Mouse (Mus musculus) right cerebral cortex, postnatal 25 days (tissue): Measurements from ENCODE around the gene Adamts17.

Experiments
- DNase-seq: peaks from one replicate; pipeline ENCODE4 v3.0.0; 2022

The Adamts17 gene

DNA sequence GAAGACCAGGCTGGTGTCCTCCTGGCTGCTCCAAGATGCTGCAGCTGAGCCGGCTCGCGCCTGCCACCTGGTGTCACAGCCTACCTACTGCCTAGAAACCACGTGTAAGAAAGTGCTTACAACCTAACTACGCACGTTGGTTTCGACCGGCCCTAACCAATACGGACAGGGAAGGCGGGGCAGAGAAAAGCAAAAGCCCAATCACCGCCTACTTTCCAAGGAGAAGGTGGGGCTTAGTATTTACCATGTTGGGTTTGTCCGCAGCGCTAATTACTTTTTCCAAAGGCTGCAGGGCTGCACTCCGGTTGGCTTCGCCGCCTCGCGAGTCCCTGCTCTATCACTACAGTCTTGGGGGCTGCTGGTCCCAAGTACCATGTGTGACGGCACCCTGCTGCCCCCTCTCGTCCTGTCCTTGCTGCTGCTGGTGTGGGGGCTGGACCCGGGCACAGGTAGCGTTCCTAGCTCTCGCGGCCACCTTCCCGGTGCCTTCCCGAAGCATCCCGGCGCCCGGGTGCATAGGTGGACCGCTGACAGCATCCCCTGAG, at the start of gene Adamts17:
Gene Adamts17 (plus strand): TSS at position 273 of the 545 bp plus-strand sequence.
- peak; percentile 93 for DNase-seq

DNA sequence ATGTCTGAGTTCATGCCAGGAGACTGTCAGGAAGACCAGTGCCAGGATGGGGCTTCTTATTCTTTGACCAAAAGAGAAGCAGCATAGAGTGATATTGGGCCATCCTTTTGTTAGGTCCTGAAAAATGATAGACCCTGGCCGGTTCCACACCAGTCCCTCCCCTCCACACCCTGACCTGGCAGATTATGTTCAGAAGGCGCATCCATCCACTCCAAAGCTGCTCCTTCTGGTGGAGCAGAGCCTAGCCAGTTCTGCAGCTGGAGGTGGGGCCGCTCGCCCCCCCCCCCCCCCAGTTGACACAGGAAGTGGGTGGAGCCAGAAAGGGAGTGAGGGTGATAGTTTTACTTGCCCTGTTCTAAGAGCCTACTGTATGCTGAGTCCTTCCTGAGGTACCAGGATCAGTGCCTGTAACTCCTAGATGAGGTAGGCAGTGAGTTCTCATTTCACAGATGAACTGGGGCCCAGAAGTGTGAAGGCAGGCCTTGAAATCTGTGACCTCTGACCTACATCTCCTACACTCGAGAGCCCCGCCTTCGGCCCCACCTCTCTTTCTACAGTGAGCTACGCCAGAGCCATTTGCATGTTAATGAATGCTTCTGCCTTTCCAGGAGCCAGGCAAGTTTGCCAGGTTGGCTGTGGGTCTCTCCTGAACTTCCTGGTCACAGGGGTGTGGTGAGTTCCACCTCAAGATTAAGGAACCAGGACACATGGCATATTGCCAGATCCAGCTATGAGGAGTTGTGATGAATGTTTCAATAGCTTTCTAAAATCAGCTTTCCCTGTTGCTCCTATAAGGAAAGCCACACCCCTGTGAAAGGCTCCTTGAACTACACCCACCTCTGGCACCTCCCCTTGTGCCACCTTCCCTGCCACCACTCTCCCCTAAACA, 49.4 kb upstream of the Adamts17 start:
- DNase-seq, result no peak

DNA sequence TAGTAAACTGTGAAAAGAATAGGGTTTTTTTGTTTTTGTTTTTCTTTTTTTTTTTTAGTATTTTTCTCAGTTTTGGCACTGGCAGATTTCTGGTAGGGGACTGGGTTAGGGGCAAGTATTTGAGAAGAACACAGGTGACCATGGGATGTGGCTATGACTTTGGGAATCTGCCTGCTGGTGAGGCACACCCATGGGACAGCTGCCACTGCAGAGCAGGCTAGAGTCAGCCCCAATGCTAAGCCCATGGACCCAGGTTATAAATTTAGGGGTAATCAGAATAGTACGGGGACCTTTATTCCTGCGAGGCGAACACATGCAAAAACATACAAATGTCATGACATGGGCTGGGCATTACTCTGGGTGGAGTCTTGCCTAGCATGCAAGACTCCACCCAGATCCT, 48.5 kb upstream of the Adamts17 start:
- DNase-seq, result no peak

DNA sequence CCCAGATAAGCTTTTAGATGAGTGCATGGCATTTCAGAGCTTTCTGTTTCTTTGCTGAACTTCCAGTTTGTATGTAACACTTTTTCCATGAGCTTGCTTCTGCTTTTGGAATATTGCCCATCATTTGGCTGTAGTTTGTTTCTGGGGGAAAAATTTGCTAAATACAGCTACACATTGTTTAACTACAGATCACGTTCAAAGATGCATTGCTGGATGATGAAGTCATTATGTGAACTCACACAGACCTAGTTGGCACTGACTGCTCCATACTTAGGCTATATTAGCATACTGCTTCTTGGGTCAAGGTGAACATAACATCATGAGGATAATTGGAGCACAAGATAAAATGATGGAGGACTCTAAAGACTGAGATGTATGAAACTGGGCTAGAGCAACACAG, 42.6 kb upstream of the Adamts17 start:
- DNase-seq, result no peak

DNA sequence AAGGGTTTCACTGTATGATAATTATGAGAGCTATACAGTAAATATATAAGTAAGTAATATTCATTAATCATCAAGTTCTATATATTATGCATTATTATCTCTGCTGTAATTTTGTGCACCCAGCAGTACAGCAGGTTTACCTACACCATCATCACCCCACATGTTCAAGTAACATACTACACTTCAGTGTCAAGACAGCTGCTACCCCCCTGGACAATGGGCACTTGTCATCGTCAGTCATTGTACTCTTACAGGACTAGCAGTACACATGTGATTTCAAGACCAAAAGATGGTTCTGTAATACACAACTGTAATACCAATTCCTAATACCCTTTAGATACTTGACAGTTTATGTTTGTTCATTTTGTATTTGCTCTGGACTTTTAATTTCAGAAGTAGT, 42.2 kb upstream of the Adamts17 start:
- no peak for DNase-seq

DNA sequence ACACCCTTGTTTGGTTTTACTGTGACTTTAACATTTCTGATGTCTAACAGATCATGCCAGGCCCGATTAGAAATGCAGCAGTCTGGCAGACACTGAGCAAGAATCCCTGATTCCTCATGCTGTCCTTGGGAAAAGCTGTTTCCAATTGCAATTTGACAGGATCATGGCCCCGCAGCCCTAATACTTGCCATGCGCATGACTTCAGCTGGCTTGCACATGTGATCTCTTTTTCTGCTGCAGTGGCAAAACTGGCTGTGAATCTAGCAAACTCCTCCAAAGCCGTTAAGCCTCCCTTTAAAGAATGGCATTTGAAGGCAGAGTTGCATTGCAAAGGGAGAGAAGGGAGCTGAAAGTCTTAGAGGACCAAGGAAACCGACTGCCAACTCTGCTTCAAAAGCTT, 40.7 kb upstream of the Adamts17 start:
- no peak for DNase-seq

DNA sequence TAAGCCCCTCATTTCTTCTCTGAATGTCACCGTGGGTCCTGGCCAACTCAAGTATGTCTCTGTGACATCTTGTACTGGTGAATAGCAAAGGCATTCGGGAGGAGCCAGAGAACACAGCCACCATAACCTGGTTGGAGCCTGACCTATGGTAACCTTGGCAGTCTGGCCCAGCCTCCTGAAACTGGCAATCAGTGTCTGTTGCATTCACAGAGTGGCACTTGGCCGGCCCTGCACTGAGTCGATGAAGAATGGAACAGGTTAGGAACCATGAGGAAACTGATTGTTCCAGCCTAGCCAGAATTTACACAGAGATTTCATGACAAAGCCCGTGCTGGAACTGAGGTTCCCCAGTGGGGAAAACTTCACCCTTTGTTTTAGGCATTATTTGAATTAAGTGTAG, 38.8 kb upstream of the Adamts17 start:
- no peak for DNase-seq

DNA sequence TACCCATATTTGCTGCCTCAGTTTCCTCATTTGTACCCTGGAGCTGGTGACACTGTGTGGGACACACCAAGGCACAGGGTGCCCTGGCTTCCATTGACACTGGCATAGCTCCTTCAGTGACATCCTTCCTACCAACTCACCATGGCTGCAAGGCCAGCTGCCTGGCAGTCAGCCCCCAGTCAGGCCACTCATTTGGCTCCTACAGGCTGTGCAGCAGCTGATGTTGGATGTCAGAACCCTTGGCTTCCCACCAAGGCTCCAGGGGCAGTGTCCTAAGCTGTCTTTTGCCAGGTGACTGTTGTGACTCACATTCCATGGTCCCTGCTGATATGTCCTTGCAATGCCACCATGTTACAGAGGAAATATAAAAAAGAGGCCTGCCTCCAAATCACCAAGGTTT, 37.8 kb upstream of the Adamts17 start:
- no peak for DNase-seq

DNA sequence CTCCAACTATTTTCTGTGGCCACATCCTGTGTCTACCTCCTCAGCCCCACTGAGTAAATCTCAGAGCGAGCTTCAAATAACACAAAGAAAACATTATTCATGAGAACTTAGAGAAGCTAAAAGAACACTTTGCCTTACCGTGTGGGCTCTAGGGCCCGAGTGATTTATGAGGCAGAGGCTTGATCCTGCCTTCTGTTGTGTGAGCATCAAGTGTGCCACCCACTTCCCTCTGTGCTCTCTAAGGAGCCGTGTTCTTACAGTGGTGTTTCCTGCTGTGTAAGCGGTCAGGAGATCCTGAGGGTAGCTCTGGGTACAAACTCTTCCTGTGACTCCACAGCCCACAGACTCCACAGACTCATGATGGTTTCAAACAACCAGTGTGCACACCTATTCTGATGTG, 35.7 kb upstream of the Adamts17 start:
- DNase-seq, result no peak

DNA sequence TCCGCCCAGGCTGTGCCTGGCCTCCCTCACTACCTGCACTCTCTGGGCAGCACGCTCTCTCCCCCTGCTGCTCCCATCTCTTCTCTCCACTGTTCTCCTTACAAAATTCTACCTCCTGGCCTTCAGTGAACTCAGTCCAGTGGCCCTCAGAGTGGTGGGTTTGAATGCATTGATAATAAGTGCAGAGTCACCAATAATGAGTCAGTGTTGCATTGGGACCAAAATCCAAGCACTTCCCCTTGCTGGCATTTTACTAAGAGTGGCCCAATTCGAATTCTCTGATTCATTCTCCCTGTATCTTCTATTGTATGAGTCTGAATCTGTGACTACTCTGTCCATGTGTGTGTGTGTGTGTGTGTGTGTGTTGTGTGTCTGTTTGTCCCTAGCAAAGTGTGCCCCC, 32.7 kb upstream of the Adamts17 start:
- no peak for DNase-seq

DNA sequence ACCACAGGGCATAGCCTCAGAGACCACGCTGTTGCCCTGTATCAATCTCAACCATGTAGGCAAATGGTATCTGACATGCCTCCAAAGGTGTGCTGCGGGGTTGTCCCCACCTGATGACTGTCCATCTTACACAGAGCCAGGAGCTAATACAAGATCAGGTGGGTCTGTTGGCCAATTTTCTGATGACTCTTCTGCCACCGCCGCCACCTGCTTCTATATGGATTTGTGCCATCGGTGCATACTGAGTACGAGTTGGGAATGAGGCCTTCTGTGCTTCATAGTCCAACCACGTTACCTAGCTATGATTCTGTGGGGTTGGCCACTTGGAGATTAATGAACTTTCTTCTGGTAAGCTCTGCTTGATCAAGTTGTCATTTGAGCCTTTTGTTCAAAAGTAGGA, 29.1 kb upstream of the Adamts17 start:
- DNase-seq, result no peak

DNA sequence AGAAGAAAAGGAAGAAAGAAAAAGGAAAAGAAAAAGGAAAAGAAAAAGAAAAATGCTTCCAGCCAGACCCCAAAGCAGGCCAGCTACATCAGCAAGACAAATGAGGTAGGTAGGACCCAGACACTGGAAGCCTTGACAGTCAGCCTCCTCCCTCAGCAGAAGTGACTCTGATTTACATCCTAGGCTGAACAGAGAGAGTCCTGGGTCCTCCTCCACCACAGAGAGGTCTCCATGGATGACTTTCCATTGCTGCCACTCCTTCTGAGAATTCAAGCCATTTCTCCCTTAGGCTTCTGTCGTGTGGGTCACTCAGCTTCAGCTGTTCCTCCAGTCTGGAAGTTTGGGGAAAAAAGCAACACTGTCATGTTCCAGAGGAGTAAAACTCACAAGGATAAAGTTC, 28.2 kb upstream of the Adamts17 start:
- DNase-seq, result no peak

DNA sequence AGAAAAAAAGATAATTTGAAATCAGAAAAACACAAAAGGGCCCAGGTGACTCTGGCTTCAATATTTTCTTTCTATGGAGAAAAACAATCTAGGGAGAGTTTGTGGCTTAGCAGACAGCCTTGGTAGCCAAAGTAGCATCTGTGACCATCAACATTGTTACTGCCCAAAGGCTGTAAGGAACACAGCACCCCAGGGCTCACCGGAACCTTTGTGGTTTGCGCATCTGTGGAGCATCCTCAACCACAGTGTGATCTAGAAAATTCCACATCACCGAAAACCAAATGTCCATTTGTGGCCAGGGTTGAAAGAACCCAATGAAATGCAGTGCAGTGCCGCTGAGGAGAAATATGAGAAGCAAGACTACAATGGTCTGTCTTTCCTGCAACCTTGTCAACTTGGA, 27.2 kb upstream of the Adamts17 start:
- DNase-seq, result no peak

DNA sequence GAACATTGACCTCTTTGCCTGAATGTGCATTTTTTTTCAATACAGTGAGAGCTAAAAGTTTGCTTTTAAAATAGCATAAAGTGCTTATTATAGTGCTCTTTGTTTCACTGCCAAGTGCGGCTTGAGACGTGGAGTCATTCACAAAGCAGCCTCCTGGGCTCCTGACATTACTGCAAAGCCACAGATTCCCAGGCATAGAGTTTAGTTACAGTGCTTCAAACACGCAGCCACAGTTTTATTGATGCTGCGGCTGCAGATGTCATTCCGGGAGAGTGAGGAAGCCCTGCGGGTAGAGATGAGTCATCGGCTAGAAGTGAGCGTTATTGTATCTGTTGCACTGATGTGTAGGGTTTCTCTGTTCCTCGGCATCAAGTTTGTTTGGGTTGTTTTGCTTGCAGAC, 26.8 kb upstream of the Adamts17 start:
- DNase-seq, result no peak

DNA sequence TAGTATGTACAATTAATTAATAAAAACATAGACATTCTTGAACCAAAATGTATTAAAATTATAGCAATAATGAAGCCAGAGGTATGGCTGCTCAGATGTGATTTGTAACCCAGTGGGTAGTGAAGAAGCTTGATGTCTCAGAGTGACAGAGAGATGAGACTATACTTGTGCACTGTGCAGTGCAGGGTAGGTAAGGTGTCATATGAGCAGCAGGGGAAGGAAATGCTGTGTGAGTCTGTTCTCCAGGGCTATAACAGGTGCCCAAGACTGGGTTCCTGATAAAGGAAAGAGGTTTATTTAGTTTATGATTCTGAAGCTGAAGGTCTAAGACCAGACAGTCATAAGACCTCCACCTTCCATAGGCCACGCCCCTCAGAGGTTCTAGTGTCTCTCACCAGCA, 26.4 kb upstream of the Adamts17 start:
- no peak for DNase-seq

DNA sequence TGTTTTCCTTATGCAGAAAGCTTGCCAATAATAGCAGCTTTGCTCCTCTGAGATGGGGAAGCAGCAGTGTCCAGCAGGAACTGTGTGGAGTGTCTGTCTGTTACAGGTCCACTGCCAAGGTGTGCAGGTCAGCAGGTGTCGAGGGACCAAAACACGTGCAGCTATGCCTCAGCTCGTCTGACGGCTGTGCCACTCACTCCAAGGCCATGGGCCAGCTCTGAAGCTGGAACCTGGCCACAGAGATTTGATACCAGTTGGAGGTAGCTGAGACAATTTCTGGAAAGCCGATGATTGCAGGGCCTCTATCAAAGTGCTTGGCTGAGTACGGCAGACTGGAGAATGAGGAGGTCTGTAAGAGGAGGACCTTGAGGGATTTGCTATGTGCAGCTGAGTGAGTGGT, 24.0 kb upstream of the Adamts17 start:
- no peak for DNase-seq

DNA sequence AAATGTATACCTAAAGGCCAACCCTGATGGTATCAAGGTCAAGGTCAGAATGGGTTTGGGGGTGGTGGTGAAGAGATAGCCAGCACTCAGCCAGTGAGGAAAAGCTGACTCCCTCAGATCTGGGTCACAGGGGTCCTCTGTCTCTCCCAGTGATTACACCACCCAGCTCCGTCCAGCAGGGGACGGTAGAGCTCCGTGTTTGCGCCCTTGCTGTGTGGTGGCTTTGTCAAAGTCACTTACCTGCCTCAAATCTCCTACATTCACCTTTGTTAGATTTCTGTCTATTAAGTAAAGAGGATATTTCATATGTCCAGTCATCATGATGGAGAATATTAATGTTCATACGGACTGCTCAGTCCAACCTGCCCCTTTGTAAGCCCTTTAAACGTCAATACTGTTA, 19.5 kb upstream of the Adamts17 start:
- DNase-seq, result no peak

DNA sequence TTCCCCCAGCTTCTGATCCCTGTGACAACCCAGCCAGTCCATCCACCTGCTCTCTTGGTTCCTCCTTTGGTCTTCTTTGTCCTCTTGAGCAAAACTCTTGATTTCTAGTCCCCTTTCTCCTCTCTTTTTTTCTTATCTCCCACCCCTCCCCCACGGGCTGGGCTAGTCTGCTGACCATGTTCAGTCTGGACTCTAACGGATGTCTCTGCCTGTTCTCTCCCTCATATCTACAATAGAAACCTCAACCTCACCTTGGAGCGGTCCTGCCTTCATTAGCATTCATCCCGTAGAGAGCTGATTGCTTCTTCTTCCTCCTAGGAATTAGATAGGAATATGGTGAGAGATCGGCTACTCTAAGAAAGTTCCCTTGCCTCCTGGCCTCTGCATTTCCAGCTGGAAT, 8.7 kb upstream of the Adamts17 start:
- DNase-seq, result no peak

DNA sequence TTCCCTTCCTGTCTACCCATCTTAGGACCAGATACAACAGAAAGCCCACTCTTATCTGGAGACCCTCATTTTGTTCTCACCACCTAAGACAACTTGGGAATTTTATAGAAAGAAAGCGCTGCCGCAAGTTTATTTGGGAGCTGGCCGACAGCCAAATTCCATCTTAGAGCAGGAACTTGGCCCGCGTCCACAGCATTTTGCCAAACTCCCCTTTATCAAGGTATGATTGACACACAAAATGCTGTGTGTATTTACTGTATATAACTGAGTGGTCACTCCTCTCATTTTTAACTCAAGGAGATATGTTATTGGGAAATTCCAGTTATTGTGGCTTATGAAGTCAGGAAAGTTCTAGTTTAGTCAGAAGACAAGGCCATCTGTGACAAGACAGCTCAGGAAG, 8.2 kb upstream of the Adamts17 start:
- no peak for DNase-seq

DNA sequence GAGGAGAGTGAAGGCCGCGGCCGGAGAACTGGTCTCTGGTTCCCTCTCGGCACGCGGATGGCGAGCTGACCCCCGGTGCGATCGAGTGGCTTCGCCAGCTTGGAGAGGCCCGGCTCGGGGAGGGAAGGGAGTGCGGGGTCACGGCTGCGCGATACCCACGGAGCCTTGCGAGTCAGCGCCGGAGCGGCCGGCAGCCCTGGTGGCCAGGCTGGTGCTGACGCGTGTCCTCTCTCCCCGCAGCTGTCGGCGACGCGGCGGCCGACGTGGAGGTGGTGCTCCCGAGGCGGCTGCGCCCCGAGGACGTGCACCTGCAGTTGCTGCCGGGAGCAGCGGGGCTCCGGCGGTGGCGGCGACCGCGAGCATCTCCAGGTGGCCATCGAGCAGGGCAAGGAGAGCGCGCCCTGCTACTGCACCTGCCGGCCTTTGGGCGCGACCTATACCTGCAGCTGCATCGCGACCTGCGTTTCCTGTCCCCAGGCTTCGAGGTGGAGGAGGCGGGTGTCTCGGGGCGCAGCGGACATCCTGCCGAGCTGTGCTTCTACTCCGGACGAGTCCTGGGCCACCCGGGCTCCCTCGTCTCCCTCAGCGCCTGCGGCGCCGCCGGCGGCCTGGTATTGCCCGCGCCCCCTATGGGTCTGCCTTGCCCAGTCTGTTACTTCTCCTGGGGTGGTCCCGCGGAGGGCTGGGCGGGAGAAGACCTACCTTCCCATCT, 629 bp downstream of the Adamts17 start:
- DNase-seq, result peak; percentile 69

DNA sequence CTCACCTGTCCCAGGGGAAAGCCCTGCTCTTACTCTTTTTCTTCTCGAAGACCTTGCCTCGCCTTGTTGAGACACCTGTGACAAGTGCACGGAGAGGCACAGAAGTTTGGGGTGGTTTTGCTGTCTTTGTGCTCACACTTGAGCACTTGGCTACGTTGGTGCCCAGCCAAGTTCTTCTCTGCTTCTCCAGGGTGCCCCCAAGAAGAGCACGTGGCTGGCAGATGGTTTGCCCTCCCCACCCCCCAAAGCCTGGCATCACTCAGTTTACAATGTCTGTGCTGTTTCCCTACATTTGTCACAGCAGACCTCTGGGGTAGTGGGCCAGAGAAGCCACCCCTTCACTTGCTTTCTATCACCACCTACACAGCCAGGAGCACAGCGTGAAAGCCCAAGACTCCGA, 1.6 kb downstream of the Adamts17 start:
- DNase-seq, result no peak

DNA sequence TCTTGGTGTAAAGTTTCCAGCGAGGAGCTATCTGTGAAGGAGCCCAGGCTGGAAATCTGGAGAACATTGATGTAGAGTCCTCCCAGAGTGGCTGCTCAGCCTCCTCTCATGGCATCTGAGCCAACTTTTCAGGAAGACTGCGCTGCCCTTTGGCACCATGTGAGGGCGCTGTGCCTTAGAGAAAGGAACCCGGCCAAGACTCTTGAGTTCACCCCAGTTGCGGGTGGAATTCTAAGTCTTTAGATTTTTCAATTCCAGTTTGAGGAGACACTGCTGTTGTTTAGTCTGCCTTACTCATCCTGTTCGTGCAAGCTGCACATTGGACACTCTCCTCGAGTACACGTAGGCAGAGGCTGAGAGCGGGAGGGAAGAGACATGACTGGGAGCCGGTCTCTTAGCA, 2.5 kb downstream of the Adamts17 start:
- peak; percentile 85 for DNase-seq

DNA sequence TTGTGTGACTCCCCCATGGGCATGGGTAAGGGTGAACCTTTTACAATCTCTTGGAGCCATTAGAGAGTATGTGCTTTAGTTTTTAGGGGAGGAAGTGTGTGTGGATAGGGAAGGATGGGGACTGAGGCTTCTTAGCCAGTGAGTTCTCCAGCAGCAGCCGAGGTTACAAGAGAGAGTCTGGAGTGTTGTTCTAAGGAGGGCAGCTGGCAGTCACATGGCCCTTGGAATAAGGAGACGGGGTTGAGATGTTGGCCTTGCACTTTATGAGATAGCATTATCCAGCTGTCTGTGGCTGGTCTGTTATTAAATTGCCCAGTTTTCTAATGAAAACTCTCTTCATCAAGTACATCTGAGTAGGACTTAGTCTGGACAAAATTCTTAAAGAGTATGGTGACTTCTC, 4.3 kb downstream of the Adamts17 start:
- no peak for DNase-seq

DNA sequence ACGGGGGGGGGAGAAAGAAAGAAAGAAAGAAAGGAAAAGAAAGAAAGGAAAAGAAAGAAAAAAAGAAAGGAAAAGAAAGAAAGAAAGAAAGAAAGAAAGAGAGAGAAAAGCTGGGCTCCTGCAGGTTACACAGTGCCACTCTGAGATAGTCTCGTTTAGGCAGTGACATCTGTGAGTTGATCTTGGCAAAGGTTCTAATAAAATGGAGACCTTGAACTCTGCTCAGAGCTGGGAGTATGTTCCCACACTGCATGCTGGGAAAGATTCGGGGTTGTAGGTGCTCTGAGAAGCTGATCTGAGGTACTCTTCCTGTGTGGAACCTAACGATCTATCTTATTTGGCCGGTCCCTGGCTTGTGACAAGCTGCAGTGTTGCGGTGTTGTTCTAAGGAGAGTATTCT, 7.0 kb downstream of the Adamts17 start:
- DNase-seq, result no peak
